Mouse (Mus musculus) neutrophil, adult 5-6 weeks (primary cell): ENCODE measurements at regions not wholly inside any gene's neighbourhood (a gene's known extent, or its start where the extent isn't known, plus 50 kb on each side); places are given as distances from the start of the nearest gene placed in this dataset.

Experiments used
- ATAC-seq: fragments of 151-379, 151-347 bp; 2 replicates; pipeline ENCODE4 v1.8.0; 2017; ENCODE audit warnings: mild to moderate bottlenecking, moderate TSS enrichment; ENCODE audit not compliant: insufficient number of reproducible peaks, poor library complexity, low FRiP score, severe bottlenecking; ENCODE audit errors: extremely low read depth

GRCm38 (mm10) chr9:85114234-85114633 is 198.3 kb upstream of the Gm11114 start:
- no peak for ATAC-seq

GRCm38 (mm10) chr9:85120061-85120460 is 192.5 kb upstream of the Gm11114 start:
- ATAC-seq, result peak; percentile 41; the same call in 1 of the 2 replicates

DNA sequence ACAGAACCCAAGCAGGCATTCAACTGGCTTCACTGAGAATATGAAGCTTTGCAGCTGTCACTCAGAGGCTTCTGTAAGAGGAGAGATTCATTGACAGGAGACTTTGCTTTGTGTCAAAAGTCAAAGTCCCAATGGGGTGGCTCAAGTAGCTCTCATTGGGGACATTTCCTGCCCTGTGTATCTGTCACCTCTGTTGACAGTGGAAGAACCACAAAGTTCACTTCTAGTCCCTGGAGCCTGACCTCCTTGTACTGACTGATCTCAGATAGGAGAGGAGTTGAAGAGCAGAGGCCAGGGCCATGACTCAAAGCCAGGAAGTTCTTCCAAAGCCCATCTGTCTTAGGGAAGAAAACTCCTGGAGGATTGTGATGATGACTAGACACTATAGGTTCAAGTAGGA is 191.5 kb upstream of the Gm11114 start:
- ATAC-seq, result no peak

DNA sequence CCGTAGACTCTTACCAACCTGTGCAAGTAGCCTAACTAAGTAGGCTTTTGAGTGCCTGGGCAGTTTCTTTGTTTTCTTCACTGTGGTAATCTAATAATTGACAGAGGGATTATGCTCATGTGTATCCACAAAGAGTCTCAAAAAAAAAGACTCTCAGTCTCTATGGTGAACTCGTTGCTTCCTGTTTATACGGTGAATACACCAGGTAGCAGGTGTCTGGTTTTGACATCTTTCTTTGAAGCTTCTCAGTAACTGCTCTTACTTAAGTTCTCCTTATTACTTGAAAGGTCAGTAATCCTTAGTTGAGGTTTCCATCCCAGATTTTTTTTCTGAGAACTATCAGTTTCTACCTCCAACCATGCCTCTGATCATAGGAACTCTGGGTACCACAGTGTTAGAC is 188.9 kb upstream of the Gm11114 start:
- ATAC-seq, result no peak

- ATAC-seq, result no peak
Measured at GRCm38 (mm10) chr9:85125775-85126174, 186.8 kb upstream of the Gm11114 start.

GRCm38 (mm10) chr9:85126541-85126940 is 186.0 kb upstream of the Gm11114 start:
- no peak for ATAC-seq

DNA sequence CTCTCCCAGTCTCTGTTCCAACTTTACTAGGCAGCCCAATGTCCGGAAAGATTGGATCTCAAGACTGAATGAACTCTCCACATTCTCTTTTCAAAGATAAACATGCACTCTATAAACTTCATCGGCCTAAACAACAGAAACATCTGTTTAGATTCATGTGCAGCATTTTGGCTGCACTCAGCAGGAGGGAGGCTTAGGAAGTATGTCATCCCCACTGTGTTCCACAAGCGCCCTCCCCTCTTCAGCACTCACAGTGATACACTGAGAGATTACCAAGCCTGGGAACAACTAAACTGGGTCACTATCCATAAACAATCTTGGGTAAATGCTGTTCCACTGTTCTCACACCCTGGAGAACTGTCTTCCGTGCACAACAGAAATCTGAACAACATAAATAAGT is 185.5 kb upstream of the Gm11114 start:
- ATAC-seq, result no peak

- ATAC-seq, result no peak
Measured at GRCm38 (mm10) chr9:85134900-85135299, 177.7 kb upstream of the Gm11114 start.

DNA sequence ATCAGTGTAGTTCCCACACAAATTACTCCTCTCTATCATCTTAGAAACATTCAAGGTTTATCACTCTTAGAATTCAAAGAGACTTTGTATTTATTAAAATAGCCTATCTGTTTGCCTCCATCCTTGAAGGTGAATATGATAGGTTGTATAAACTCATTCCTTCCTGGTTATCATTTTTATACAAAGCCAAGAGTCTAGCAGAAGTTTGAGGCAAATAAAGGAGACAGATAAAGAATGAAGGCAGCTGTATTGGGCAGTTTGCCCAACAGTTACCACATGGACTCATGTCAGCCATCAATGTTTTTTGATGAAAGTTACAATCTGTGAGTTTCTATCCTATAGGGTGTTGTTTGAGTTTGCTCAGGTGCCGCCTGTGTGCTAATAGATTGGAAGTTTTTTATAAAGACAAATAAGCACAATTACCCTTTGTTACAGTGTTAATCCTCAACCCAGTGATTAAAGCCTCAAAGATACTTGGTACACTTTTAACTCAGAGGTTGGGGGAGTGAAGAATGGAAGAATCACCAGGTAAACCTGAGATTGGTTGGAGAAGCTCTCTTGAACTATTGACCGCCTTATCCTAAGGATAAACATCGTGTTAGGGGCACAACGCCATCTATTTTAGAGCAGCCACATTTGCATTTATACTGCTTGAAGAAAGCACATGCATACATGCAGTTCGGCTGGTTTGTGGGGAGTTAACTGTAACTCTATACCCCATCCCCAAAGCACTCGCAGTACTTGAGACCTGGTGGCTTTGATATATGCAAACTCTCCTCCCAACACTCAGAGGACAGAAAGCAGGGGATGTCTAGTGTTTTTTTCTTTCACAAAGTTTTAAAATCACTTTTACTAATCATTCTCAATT is 175.6 kb upstream of the Gm11114 start:
- ATAC-seq, result no peak

DNA sequence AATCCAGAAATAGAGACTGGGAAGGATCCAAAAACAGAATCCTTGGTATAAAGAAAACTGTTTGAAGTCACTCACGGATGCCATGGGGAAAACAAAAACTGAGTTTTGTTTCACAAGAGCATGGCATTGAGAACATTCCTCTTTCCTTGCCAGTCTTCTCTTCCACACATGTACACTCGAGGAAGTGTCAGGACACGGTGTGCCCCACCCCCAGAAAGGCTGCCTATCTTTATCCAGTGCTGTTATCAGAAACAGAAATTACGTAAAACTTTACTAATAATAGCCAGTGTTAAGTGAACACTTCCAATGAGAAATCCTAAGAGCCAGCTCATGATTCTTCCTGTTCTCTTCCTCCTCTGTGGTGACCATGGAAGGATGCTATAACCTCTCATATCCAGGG is 172.7 kb upstream of the Gm11114 start:
- no peak for ATAC-seq

GRCm38 (mm10) chr9:85144363-85144762 is 168.2 kb upstream of the Gm11114 start:
- no peak for ATAC-seq

DNA sequence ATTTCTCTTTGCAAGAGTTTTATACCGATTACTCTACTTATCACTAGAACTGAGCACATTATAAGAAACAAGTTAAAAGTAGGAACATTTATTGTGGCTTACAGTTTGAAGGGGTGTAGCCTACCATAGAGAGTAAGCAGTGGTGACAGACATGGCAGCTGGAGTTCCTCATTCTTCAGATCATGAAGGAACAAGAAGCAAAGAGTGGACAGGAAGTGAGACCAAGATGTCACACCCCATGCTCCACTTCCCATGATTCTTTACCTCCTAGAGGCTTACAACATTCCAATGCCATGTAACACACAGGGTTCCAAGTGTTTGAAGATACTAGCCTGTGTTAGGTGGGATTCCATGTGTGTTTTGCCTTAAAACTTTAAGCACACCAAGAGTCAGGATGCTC is 146.9 kb upstream of the Gm11114 start:
- ATAC-seq, result no peak

DNA sequence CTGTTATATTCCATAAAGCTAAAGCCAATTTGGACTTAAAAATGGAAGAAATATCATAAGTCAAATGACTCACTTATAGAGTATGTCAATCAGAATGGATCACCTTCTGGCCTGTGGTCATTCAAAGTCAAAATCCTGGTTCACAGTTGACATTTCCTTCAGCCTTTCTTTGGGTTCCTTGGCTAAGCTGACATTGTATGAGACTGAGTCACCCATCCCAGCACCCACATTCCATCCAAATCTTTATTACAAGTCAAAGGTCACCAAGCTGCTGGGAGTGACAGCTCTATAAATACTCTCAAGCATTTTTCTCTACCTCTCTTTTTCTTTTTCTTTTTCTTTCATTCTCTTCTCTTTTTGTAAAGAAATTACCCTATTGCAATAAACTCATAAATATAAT is 145.3 kb upstream of the Gm11114 start:
- ATAC-seq, result no peak

GRCm38 (mm10) chr9:85174431-85174830 is 138.1 kb upstream of the Gm11114 start:
- ATAC-seq, result no peak

GRCm38 (mm10) chr9:85201202-85201601 is 111.4 kb upstream of the Gm11114 start:
- ATAC-seq, result no peak

DNA sequence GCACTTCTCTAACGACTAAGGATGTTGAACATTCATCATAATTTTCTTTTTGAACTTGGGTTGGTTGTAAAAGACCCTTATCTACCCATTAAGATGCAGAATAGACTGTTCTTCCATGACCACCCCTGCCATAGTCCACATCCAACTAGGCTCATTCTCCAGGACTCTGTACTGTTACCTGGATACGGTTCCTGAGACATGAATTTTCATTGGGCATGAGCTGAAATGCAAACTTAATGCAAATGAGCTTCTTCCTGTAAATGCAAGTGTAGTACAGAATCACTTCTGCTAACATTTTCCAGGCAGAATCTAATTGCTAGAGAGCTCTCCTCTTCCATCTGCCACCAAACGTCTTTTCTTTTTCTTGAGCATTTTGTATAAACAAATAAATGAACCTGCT is 87.7 kb upstream of the Gm11114 start:
- no peak for ATAC-seq
